Comparison of ENCODE assay signal across 1 mouse cellular context in the genomic region with DNA sequence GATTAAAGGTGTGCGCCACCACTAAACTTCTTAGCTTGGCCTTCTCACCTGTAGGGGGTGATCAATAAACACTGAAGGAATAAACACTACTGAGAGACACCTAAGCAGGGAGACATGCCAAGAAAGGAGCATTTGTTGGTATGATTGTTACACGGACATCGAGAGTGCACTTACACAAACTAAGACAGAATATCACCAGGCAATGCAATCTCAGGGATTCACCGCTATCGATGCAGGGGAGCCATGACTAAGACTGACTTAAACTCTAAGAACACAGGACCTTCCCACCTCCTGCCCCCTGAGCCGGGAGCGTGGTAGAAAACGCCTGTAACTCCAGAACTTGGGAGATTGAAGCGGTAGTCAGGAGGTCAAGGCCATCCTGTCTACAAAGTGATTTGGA.
TF ChIP-seq lines count a peak whose summit lies in the region.

No protein-coding gene starts in this region.

TF ChIP-seq in CH12.LX, 34 proteins besides CTCF, POLR2A, EP300 and RAD21:
- TF ChIP-seq MYC (IDR thresholded peaks at IDR 0.05; ENCODE audit: low read depth, low read length): no peak
- no peak for TF ChIP-seq MAFK (IDR thresholded peaks at IDR 0.05; ENCODE audit: insufficient replicate concordance, low read length)
- no peak for TF ChIP-seq MXI1 (IDR thresholded peaks at IDR 0.05; ENCODE audit: low read depth, low read length)
- TF ChIP-seq JUN (IDR thresholded peaks at IDR 0.05; ENCODE audit: insufficient read depth, low read depth, low read length): no peak
- no peak for TF ChIP-seq POLR2AphosphoS2 (IDR thresholded peaks at IDR 0.05; ENCODE audit: low read depth, low read length)
